Mouse (Mus musculus): ENCODE results near the gene Serhl. TPM values are rescaled to one million over a fixed set of nuclear protein-coding genes. Genes with fewer than 3 reads are reported as not detected.
A peak's percentile ranks its signal among the peaks of the same experiment; 100 is the strongest.

Gene Serhl
- polyA plus RNA-seq, 1 experiment, result 16.4 TPM

- H3K4me1 ChIP-seq (ENCODE audit: control insufficient read depth, insufficient read depth, low read length), result peaks cover 4% of the 10 kb centered on the region; the same call in 1 of the 2 replicates
- H3K4me3 ChIP-seq (ENCODE audit: insufficient read depth, low read length), result no peak overlapping the region
- TF ChIP-seq CTCF (IDR thresholded peaks at IDR 0.05; ENCODE audit: extremely low read depth, insufficient read depth, low read length) (no peak), POLR2A (IDR thresholded peaks at IDR 0.05; ENCODE audit: extremely low read depth, insufficient read depth, low read length) (no peak)
- no peak overlapping the region for H3K27ac ChIP-seq (ENCODE audit: insufficient read depth, low read length)
Measured at GRCm38 (mm10) chr15:83135654-83136053, 46.3 kb downstream of the Serhl start.

DNA sequence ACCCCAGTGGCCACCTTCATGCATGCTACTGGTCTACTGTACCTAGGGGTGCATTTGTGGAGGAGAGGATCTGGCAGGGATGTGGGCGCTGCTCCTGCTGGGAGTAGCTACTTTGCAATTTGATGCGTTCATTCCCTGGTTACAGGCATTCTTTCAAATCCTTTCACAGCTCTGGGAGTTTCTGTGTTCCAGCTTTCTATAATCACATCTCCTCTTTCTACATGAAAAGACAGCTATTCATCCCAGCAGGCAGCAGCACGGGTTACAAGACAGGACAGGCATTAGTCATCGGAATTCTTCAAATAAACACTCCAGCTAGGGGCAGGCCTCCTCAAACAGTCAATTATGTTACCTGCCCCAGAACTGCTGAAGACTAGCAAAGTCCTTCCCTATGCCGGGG is 53.6 kb downstream of the Serhl start:
- Histone ChIP-seq H3K4me3 (ENCODE audit: insufficient read depth, low read length) (no peak overlapping the region), H3K4me1 (ENCODE audit: control insufficient read depth, insufficient read depth, low read length) (peaks cover 8% of the 10 kb centered on the region), H3K27ac (ENCODE audit: insufficient read depth, low read length) (no peak overlapping the region)
- TF ChIP-seq POLR2A (IDR thresholded peaks at IDR 0.05; ENCODE audit: extremely low read depth, insufficient read depth, low read length), result no peak
- TF ChIP-seq CTCF (IDR thresholded peaks at IDR 0.05; ENCODE audit: extremely low read depth, insufficient read depth, low read length), result no peak

DNA sequence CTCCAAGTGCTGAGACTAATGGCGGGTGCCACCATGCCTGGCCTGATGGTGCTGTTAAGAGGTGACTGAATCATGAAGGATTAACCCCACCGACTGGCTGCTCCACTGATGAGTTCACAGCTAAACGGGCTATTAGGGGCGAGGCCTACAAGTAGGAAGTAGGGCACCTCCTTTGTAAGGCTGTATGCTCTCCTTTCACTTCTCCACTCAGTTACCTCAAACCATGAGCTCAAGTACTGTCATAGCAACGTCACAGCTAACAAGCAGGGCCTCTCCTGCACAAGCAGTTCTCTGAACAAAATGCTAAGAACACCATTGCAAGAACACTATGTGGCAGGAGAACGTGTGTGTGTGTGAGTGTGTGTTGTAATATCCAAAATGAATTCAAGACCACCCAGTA is 56.2 kb downstream of the Serhl start:
- no peak overlapping the region for H3K27ac ChIP-seq (ENCODE audit: insufficient read depth, low read length)
- TF ChIP-seq POLR2A (IDR thresholded peaks at IDR 0.05; ENCODE audit: extremely low read depth, insufficient read depth, low read length), result no peak
- no peak for TF ChIP-seq CTCF (IDR thresholded peaks at IDR 0.05; ENCODE audit: extremely low read depth, insufficient read depth, low read length)
- H3K4me3 ChIP-seq (ENCODE audit: insufficient read depth, low read length), result no peak overlapping the region
- peaks cover 7% of the 10 kb centered on the region for H3K4me1 ChIP-seq (ENCODE audit: control insufficient read depth, insufficient read depth, low read length)

DNA sequence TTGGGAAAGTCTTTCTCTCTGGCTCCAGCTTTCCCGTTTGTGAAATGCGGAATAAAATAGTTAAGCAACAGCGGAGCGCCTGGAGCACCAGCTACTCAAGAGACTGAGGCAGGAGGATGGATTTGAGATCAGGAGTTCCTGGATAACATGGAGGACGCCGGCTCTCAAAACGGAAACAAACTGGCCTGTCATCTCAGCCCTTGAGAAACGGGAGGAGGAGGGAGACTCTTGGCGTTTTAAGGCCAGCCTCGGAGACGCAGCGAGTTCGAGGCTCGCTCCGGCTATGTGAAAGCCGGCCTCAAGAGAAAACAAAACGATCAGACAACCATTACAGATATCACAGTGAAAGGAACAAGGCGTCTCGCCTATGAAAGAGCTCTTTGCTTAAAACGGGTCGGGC is 59.1 kb downstream of the Serhl start:
- Histone ChIP-seq H3K27ac (ENCODE audit: insufficient read depth, low read length) (peak overlapping the region; percentile 98; the same call in 1 of the 2 replicates), H3K4me3 (ENCODE audit: insufficient read depth, low read length) (peak overlapping the region; percentile 60), H3K4me1 (ENCODE audit: control insufficient read depth, insufficient read depth, low read length) (peaks cover 1% of the 10 kb centered on the region; the same call in 1 of the 2 replicates)
- TF ChIP-seq CTCF (IDR thresholded peaks at IDR 0.05; ENCODE audit: extremely low read depth, insufficient read depth, low read length) (no peak), POLR2A (IDR thresholded peaks at IDR 0.05; ENCODE audit: extremely low read depth, insufficient read depth, low read length) (no peak)

DNA sequence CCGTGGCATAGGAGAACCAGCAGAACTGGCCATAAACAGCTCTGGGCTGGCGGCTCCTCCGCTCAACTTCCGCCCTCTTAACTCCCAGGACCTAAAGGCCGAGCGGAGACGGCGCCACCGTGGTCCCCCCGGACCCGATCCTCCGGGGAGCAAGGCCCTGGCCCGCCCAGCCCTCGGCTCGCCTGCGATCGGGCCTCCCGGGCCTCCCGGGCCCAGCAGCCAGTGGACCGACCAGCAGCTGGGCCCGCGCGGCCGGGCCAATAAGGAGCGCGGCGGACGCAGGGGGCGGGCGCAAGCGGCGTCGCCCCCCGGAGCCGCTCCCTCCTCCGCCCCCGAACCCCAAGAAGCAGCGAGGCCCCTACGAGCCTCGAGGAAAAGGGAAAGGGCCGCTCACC is 59.5 kb downstream of the Serhl start:
- H3K27ac ChIP-seq (ENCODE audit: insufficient read depth, low read length), result peak overlapping the region; percentile 98
- peak overlapping the region; percentile 60 for H3K4me3 ChIP-seq (ENCODE audit: insufficient read depth, low read length)
- no peaks in the 10 kb centered on the region for H3K4me1 ChIP-seq (ENCODE audit: control insufficient read depth, insufficient read depth, low read length)
- TF ChIP-seq POLR2A (IDR thresholded peaks at IDR 0.05; ENCODE audit: extremely low read depth, insufficient read depth, low read length), result no peak

- TF ChIP-seq POLR2A (IDR thresholded peaks at IDR 0.05; ENCODE audit: extremely low read depth, insufficient read depth, low read length) (peak; percentile 91), CTCF (IDR thresholded peaks at IDR 0.05; ENCODE audit: extremely low read depth, insufficient read depth, low read length) (no peak)
- H3K27ac ChIP-seq (ENCODE audit: insufficient read depth, low read length), result peak within 1 kb of the TSS; percentile 98
- H3K4me3 ChIP-seq (ENCODE audit: insufficient read depth, low read length), result peak within 1 kb of the TSS; percentile 60
- no peaks in the 10 kb centered on the region for H3K4me1 ChIP-seq (ENCODE audit: control insufficient read depth, insufficient read depth, low read length)
Measured at GRCm38 (mm10) chr15:83149196-83150072, 60.1 kb downstream of the Serhl start, which contains the start of gene Poldip3. TSS of gene Poldip3 (minus strand) at chr15:83149384.

- H3K27ac ChIP-seq (ENCODE audit: insufficient read depth, low read length), result peak overlapping the region; percentile 20
- TF ChIP-seq POLR2A (IDR thresholded peaks at IDR 0.05; ENCODE audit: extremely low read depth, insufficient read depth, low read length) (no peak), CTCF (IDR thresholded peaks at IDR 0.05; ENCODE audit: extremely low read depth, insufficient read depth, low read length) (no peak)
- no peaks in the 10 kb centered on the region for H3K4me1 ChIP-seq (ENCODE audit: control insufficient read depth, insufficient read depth, low read length)
- H3K4me3 ChIP-seq (ENCODE audit: insufficient read depth, low read length), result peak overlapping the region; percentile 60; the same call in 1 of the 2 replicates
Measured at GRCm38 (mm10) chr15:83150073-83150442, 60.8 kb downstream of the Serhl start.

GRCm38 (mm10) chr15:83150694-83151093 is 61.4 kb downstream of the Serhl start:
- no peak overlapping the region for H3K4me3 ChIP-seq (ENCODE audit: insufficient read depth, low read length)
- no peak for TF ChIP-seq CTCF (IDR thresholded peaks at IDR 0.05; ENCODE audit: extremely low read depth, insufficient read depth, low read length)
- no peak for TF ChIP-seq POLR2A (IDR thresholded peaks at IDR 0.05; ENCODE audit: extremely low read depth, insufficient read depth, low read length)
- no peaks in the 10 kb centered on the region for H3K4me1 ChIP-seq (ENCODE audit: control insufficient read depth, insufficient read depth, low read length)
- H3K27ac ChIP-seq (ENCODE audit: insufficient read depth, low read length), result no peak overlapping the region

- no peak overlapping the region for H3K4me3 ChIP-seq (ENCODE audit: insufficient read depth, low read length)
- no peak overlapping the region for H3K27ac ChIP-seq (ENCODE audit: insufficient read depth, low read length)
- no peaks in the 10 kb centered on the region for H3K4me1 ChIP-seq (ENCODE audit: control insufficient read depth, insufficient read depth, low read length)
- TF ChIP-seq POLR2A (IDR thresholded peaks at IDR 0.05; ENCODE audit: extremely low read depth, insufficient read depth, low read length), result no peak
- no peak for TF ChIP-seq CTCF (IDR thresholded peaks at IDR 0.05; ENCODE audit: extremely low read depth, insufficient read depth, low read length)
Measured at GRCm38 (mm10) chr15:83154309-83154708, 65.0 kb downstream of the Serhl start.

Measured in cortical plate, adult 2 months (tissue).